Mouse (Mus musculus) thymus, postnatal 36 days (tissue): ENCODE measurements around the gene Cfi.

Source experiments
- DNase-seq, 2 experiments: peaks; one replicate each; pipeline ENCODE4 v3.0.0; 2022; ENCODE audit warnings: mixed read lengths in 2 of 2

Cfi gene

DNA sequence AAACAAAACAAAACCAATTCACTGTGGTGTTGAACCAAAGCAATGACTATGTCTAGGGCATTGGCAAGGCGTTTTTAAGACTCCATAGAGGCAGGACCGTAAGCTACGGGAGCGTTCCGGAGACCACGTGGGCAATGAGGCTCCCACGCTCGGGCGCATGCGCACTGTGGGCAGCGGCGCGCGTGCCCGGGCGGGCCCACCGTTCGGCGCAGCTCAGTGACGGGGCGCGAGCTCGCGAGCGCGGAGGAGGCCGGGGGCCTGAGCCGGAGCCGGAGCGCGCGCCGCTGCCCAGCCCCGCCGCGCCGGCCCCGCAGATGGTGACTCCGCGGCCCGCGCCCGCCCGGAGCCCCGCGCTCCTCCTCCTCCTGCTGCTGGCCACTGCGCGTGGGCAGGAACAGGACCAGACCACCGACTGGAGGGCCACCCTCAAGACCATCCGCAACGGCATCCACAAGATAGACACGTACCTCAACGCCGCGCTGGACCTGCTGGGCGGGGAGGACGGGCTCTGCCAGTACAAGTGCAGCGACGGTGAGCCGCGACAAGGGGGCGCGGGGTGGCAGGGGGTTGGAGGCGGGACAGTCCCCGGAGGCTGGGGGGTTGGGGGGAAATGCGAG is 42.8 kb downstream of the Cfi start, which contains the start of gene Pla2g12a:
TSS of gene Pla2g12a (plus strand) at position 202 of the 617 bp plus-strand sequence.
- DNase-seq, result peak; percentile 88 to 92

DNA sequence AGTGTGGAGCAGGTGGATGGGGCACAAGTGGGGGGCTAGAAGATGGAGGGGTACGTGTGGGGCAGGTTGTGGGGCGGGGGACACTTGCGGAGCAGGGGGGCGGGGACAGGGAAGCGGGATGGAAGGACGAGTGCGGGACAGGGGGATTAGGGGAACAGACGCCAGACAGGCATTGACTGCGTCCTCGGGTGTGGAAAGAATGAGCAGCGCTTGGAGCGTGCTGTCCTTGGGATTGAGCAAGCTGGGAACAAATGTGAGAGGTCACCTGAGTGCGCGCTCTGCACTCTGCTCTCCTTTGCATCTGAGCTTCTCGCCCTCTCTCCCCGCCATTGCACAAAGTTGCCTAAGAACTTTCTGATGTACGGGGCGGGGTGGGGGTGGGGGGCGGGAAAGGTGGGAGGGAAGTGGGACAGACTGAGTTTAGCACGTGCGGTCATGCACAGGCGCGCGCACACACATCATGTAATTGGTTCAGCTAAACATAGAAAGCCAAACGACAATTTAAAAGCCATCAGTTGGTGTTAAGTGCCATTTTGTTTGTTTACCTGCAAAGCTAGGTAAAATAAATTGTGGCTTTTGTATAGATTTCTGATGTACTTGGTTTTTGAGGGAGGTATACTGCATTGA is 43.6 kb downstream of the Cfi start:
- DNase-seq, result peak in 1 of 2 experiments; percentile 40

DNA sequence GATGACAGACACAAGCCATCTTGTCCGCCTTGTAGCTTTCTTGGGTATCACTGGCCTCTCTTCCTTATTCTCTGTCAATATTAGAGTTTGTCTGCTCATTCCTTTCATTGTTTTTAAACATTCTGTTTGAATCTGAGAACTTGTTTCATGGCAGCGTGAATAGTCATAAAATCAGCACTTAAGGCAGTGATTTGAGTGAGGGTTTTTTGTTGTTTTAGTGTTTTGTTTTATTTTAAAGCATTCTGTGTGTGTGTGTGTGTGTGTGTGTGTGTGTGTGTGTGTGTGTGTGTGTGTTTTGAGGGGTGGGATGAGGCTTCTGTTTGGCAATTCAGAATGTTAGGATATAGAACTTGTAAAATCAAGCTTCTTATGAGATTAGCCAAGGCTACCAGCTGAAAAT is 44.2 kb downstream of the Cfi start:
- no peak for DNase-seq

DNA sequence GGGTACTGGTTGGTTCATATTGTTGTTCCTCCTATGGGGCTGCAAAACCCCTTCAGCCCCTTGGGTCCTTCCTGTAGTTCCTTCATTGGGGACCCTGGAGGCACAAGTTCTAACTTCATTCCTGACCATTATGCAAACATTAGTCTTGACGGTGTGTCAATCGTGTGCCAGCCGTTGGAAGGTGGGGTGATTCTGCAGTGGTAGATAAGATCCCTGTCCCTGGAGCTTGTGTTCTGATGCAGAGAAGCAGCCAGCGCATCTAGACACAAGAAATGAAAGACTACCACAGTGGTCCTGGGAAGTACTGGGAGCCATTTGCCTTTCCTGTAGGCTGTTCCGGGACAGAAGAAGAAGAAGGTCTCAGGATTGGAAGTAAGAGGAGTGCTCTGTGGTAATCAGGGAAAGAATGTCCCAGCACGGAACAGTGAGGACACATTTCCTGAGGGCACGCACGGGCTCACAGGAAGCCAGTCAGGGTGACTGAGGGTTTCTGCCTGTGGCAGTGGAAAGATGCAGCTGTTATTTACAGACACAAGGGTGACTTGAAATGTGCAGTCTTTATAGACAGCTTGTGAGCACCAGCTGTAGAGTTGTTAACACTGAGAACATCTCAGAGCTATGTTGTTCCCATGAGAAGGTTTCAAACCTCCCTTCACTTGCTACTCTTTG is 45.4 kb downstream of the Cfi start:
- peak; percentile 35 to 53 for DNase-seq

DNA sequence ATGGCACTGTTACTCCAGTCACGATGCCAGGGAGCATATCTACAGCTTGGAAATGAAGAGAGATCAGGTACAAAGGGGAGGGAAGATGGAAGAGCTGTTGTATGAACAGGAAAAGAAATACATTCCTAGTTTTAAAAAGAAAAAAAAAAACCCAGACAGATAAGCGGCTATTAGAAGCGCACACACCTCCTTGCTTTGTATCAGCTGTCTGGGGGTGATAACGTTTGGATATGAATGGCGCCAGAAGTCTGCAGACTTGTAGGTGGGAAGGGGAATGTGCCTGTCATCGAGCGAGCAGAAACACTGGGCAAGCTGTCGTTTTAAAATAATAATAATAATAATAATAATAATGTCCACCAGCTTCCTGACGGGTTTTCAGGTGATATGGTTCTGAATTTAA is 49.9 kb downstream of the Cfi start:
- DNase-seq, result no peak

DNA sequence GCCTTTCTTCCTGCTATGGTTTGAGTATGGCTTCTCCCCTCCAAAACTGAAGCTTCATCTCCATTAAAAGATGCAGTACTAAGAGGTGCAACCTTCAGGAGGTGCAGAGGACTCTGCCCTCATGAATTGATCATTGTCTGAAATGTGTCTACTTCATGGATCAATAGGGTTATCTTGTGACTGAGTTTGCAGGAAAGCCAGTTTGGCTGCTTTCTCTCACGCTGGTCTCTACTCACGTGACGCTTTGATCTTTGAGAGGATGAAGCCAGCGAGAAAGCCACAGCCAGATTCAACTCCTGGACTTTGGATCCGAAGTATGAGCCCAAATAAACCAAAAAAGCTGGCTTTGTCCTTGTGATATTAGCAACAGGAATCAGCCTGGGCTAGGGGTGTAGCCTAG is 50.7 kb downstream of the Cfi start:
- DNase-seq, result no peak

DNA sequence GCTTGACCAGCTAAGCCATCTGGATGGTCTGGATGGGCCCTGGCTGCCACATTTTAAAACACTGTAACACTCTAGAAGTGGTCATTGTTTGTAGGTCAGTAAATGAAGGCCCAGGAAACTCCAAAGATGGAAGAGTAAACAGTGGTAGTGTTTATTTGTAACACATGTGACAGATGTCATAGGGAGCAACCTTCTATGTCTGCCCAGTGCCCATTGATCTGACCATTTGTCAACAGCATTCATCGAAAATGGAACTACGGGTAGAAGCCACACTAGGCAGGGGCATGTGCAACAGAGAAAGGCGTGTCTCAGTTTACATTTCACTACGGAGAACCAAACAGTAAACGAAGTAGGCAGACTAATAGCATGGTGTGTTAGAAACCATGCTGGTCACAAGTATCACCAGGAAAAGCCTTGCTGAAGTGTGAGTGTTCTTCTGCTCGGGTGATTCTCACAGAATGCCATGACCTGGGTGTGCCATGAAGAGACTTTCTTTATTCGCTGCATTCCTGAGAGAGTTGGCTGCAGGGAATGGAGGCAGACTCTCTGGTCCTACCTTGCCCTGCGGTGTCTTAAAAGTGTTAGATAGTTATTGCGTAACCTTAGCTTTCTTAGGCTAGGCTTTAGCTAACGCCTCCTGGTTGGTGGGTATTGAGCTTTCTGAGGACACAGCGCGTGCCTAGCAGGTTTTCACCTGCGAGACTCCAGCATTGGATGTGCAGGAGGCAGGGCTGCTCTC is 52.3 kb downstream of the Cfi start:
- DNase-seq, result no peak

DNA sequence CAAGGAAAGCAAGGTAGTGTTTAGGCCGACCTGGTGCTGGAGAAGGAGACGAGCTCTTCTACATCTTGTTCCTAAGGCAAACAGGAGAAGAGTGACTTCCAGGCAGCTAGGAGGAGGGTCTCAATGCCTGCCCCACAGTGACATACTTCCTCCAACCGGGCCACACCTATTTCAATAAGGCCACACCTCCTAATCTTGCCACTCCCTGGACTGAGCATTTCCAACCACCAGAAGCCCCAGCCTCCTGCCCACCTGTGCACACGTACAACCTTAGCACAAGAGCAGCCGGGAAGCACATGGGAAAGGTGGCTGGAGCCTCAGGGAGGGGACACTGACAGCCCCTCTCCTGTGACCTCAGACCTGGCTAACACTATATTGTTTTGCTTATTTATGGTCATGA is 56.3 kb downstream of the Cfi start:
- no peak for DNase-seq

DNA sequence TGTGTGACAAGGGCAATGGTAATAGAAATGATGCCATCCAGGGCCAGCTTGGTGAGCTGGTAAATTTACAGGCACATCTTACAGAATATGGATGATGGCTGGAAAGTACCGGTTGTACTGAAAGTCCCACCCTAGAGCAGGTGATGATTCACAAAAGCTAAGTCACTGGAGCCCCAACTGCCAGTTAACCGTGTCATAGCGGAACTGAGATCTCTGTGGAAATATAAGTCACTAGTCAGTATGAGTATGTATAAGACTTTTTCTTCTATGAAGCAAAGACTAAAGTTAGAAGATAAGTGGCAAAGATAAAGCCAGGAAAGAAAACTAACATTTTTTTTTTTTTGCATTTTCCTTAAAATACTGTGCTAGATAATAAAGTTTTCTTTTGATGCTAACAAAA is 57.5 kb downstream of the Cfi start:
- no peak for DNase-seq

DNA sequence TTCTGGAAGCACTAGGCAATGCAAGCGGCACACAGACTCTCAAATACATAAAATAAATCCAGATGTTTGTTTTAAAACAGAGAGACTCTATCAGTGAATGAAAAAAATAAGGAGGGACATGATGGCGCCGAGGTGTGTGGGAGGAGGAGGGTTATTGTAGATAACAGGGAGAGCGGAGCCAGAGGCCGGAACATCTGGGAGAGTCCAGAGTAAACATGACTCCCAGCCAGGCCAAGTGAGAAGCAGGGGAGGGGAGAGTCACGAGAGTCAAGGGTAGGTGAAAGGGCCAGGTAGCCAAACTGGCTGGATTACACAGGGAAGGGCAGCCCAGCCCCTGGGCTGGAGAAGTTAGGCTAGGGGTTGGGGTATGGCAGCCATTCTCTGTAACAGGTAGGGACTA is 60.9 kb downstream of the Cfi start:
- DNase-seq, result no peak

DNA sequence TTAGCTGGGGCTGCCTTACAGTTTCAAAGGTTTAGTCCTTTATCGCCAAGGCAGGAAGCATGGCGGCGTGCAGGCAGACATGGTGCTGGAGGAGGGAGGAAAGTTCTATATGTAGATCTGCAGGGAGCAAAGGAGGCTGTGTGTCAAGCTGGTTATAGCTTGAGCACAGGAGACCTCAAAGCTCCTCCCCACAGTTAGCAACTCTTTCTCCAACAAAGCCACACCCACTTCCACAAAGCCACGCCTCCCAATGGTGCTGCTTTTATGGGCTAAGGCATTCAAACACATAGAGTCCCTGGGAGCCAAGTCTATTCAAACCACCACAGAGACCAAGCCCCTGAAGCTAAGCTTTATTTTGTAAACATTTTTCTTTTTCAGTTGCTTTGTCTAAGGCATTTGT is 63.2 kb downstream of the Cfi start:
- DNase-seq, result peak in 1 of 2 experiments; percentile 22

DNA sequence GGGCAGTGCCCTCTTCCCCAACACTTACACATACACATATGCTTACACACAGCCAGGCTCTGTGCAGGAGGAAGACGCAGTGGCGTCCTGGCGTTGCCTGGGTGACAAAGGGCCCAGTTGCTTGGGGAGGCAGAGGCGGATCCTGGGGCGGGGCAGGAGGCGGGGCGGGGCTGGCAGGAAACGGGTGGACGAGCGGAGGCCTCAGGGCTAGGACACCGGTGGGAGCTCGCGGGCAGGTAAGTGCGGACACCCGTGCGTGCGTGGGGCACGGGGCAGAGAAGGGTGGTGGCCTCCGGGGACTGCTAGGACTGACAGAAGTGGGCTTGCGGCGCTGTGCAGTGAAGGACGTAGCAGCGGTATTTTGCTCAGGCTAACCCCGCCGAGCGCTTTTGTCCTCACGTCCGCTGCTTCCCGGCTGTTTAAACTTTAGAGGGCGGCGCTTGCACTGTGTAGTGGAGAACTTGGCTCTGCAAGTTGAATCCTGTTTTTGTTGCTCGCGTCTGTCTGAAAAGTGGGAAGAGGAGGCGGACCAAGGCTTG is 65.7 kb downstream of the Cfi start, which contains the start of gene Casp6:
TSS of gene Casp6 (plus strand) at position 155 of the 539 bp plus-strand sequence.
- peak; percentile 87 to 90 for DNase-seq

DNA sequence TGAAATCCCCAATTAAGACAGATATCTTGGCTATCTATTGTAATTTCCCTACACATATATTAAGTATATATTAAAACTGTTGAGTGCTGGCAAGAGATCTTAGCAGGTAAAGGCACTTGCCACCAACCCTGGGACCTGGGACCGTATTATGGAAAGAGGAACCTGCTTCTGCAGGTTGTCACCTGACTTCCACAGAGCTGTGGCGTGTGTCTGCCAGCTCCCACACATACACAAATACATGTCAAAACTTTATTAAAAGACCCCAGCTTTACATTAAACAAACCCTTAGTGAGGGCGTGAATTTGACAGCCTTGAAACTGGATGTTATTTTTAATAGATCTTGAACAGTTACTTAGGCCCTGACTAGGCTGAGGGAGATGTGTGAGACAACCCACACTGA is 67.7 kb downstream of the Cfi start:
- no peak for DNase-seq

DNA sequence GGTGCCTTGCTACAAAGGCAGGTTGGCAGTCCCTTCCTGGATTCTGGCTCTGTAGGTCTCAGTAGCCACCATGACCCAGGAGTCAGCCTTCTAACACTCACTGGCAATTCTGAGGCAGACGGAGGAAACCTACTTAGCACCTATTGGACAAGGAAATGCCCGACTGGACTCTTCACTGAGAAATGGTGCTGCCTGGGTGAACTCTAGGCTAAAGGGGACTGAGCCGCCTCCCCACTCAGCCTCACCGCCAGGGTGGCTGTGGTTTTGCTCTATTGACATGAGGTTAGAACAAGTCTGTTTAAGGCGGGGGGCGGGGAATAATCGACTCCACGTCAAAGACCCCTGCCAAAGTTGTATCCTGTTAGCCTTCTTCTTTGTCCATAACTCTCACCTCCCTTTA is 68.2 kb downstream of the Cfi start:
- peak in 1 of 2 experiments; percentile 32 for DNase-seq

DNA sequence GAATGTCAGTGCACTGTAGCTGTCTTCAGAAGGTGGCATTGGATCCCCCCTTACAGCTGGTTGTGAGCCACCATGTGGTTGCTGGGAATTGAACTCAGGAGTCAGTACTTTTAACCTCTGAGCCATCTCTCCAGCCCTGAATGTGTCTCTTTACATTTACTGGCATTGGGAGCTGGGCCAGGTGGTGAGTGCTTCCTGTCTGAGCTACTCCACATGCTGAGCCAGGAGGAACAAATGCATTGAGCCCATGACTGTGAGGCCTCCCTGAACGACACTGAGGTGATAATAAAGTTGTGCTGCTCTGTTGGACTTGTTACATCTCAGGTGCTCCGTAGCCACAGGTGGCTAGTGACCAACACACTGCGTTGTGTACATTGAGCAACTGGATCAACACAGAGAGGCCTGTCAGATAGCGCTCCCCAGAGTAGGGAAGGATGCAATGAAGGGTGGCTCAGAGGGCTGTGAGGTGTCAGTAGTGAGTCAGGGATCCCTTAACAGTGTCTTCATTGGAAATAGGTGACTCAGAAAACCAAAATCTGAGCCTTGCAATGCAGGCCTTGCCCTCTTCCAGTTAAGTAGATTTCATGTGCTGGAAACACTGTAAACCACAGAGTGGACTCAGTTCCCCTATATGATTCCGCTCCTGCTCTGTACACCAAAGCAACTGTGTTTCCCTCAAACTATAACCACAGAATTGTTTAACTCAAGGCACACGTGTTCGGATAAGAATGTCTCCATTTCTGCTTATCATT is 68.9 kb downstream of the Cfi start:
- DNase-seq, result peak in 1 of 2 experiments; percentile 19

DNA sequence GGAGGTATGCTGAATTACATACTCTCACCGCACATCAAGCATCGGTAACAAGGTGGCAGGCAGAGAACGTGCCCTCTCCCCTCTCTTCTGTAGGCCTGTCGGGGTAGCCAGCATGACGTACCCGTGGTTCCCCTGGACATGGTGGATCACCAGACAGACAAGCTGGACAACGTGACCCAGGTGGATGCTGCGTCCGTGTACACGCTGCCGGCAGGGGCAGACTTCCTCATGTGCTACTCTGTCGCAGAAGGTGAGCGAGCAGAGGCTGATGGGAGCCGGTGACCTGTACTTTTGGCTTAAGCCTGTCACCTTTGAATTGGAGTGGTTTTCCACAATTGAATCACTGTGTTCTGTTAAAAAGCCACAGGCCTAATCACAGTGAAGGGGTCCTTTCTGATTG is 76.3 kb downstream of the Cfi start:
- DNase-seq, result no peak

DNA sequence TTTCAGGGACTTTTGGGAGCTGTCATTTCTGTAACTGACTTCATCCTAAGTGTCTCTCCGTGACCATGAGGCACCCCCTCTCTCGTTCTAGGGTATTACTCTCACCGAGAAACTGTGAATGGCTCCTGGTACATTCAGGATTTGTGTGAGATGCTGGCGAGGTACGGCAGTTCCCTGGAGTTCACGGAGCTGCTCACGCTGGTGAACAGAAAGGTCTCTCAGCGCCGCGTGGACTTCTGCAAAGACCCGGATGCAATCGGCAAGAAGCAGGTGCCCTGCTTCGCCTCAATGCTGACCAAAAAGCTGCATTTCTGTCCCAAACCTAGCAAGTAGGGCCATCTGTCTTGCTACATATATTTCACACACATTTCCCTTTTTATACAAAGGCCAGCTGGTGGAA is 77.6 kb downstream of the Cfi start:
- no peak for DNase-seq

DNA sequence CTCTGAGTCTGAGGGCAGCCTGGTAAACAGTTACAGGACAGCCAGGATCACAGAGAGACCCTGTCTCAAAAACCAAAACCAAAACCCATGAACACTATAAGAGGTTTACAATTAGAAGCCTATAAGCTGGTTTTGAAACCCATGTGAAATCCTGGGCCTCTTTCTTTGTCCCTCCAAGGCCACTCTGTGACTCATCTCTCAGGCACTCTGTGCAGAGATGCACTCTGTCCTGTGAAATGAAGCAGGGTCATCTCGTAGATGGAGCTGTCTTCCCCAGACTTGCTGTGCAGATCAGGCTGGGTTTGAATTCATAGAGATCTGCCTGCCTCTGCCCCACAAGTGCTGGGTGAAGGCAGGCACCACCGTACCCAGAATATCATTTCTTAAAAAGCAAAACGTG is 81.7 kb downstream of the Cfi start:
- DNase-seq, result no peak

DNA sequence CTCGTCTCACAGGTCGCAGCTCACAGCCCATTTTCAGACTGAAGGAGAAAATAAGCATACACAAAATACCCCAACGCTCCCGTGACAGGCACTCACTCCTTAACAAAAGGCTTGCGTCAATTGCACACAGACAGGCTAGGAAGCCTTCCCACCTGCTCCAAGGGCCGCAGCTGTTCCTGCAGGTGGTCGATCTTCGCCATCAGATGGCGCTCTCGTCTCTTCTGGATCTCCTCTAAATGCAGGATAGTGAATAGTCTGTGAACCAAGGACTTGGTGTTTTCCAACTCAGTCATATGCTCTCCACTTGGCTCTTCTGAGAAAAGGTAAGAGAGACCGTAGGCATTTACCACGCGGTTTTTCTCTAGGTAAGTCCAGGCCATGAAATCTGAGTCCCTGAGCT is 82.8 kb downstream of the Cfi start:
- peak; percentile 60 to 61 for DNase-seq

DNA sequence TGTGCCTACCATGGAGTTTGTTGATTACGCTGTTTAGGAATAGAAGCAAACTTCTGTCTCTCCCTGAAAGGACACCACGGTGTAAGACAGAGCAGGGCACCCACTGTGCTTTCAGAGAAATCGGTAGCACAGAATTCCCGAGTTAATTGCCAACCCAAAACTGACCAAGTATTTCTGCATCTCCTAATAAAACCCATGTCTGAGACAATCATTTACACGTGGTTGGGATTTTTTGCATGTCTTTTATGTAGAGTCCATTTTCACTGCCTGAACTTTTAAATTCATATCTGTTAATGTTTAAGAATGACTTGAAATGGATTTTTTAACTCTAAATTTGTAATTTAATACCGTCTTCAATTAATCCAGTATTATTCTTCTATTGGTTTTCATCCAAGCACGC is 87.9 kb downstream of the Cfi start:
- no peak for DNase-seq
